Mouse (Mus musculus): Measurements from ENCODE around the gene Olfr551. TPM values are rescaled to one million over a fixed set of nuclear protein-coding genes. Genes with fewer than 3 reads are reported as not detected.
"Not testable (repeated sequence)": the region's sequence is repeated elsewhere in the genome, so short reads cannot be mapped to it uniquely, and the experiment has no call there.

The Olfr551 gene
- not detected in 2 replicates for polyA plus RNA-seq (2015; fragmentation: Nextera tagmentation; extraction: Ambion mirVana)

GRCm38 (mm10) chr7:102591786-102592185 lies at the start of gene Olfr551:
Gene Olfr551 (minus strand): TSS chr7:102591886.
- no peaks in the 10 kb centered on the region for H3K36me3 ChIP-seq

GRCm38 (mm10) chr7:102638132-102638531 lies 46.4 kb upstream of the Olfr551 start, which contains the start of gene Olfr554:
Gene Olfr554 (plus strand): TSS chr7:102638432.
- H3K4me3 ChIP-seq (replicated peaks), result no peak within 1 kb of the TSS
- ATAC-seq (replicated peaks; ENCODE audit: low FRiP score), result no peak
- H3K9me3 ChIP-seq (replicated peaks), result no peaks in the 10 kb centered on the region
- no peak within 1 kb of the TSS for H3K27ac ChIP-seq
- H3K36me3 ChIP-seq, result no peaks in the 10 kb centered on the region
- no peak within 1 kb of the TSS for H3K9ac ChIP-seq
- 0 out of 2 replicates have a peak, but pooled peaks cover 2% of the 10 kb centered on the region for H3K27me3 ChIP-seq
- no peak within 1 kb of the TSS for H3K4me2 ChIP-seq
- H3K4me1 ChIP-seq, result no peaks in the 10 kb centered on the region
- 71% methylated on average over 1 of the region's 1 CpGs for WGBS

More at GRCm38 (mm10) chr7:102591786-102592185, at the start of gene Olfr551:
- Histone ChIP-seq H3K27ac (no peak within 1 kb of the TSS), H3K4me1 (no peaks in the 10 kb centered on the region), H3K27me3 (no peaks in the 10 kb centered on the region), H3K9ac (no peak within 1 kb of the TSS), H3K4me3 (replicated peaks) (no peak within 1 kb of the TSS), H3K4me2 (no peak within 1 kb of the TSS), H3K9me3 (replicated peaks) (no peaks in the 10 kb centered on the region)
- ATAC-seq (replicated peaks; ENCODE audit: low FRiP score), result no peak
- WGBS, result 95% methylated on average over 3 of the region's 3 CpGs

GRCm38 (mm10) chr7:102636665-102637064 lies 45.0 kb upstream of the Olfr551 start:
- Histone ChIP-seq H3K36me3 (no peaks in the 10 kb centered on the region), H3K4me1 (no peaks in the 10 kb centered on the region), H3K9ac (no peak overlapping the region), H3K27me3 (0 out of 2 replicates have a peak, but pooled peaks cover 2% of the 10 kb centered on the region), H3K4me3 (replicated peaks) (no peak overlapping the region), H3K4me2 (no peak overlapping the region), H3K9me3 (replicated peaks) (no peaks in the 10 kb centered on the region), H3K27ac (no peak overlapping the region)
- no peak for ATAC-seq (replicated peaks; ENCODE audit: low FRiP score)
- 33% methylated on average over 3 of the region's 3 CpGs for WGBS

GRCm38 (mm10) chr7:102620368-102620767 lies 28.7 kb upstream of the Olfr551 start:
- not testable (repeated sequence) for H3K27me3 ChIP-seq; H3K4me3 ChIP-seq (replicated peaks); H3K36me3 ChIP-seq; H3K9ac ChIP-seq; H3K27ac ChIP-seq; ATAC-seq (replicated peaks; ENCODE audit: low FRiP score); H3K4me2 ChIP-seq; H3K9me3 ChIP-seq (replicated peaks); H3K4me1 ChIP-seq
- WGBS, result 89% methylated on average over 19 of the region's 19 CpGs

- 68% methylated on average over 5 of the region's 5 CpGs for WGBS
- H3K9ac ChIP-seq, result no peak overlapping the region
- no peaks in the 10 kb centered on the region for H3K36me3 ChIP-seq
- ATAC-seq (replicated peaks; ENCODE audit: low FRiP score), result no peak
- no peak overlapping the region for H3K27ac ChIP-seq
- no peaks in the 10 kb centered on the region for H3K9me3 ChIP-seq (replicated peaks)
- H3K4me3 ChIP-seq (replicated peaks), result no peak overlapping the region
- no peaks in the 10 kb centered on the region for H3K4me1 ChIP-seq
- no peak overlapping the region for H3K4me2 ChIP-seq
- H3K27me3 ChIP-seq, result no peaks in the 10 kb centered on the region
These were observed 27.9 kb upstream of the Olfr551 start for GRCm38 (mm10) chr7:102619608-102620007.

GRCm38 (mm10) chr7:102618118-102618517 lies 26.4 kb upstream of the Olfr551 start, which contains the start of gene Olfr553:
Gene Olfr553 (minus strand): TSS chr7:102618218.
- Histone ChIP-seq H3K4me1 (no peaks in the 10 kb centered on the region), H3K4me3 (replicated peaks) (no peak within 1 kb of the TSS), H3K27me3 (no peaks in the 10 kb centered on the region), H3K36me3 (no peaks in the 10 kb centered on the region), H3K27ac (no peak within 1 kb of the TSS), H3K4me2 (no peak within 1 kb of the TSS), H3K9me3 (replicated peaks) (no peaks in the 10 kb centered on the region), H3K9ac (no peak within 1 kb of the TSS)
- ATAC-seq (replicated peaks; ENCODE audit: low FRiP score), result no peak

GRCm38 (mm10) chr7:102597378-102598031 lies 5.8 kb upstream of the Olfr551 start, which contains the start of gene Olfr552:
Gene Olfr552 (plus strand): TSS chr7:102597770.
- H3K9me3 ChIP-seq (replicated peaks), result no peaks in the 10 kb centered on the region
- H3K36me3 ChIP-seq, result no peaks in the 10 kb centered on the region
- H3K27me3 ChIP-seq, result no peaks in the 10 kb centered on the region
- no peak within 1 kb of the TSS for H3K4me2 ChIP-seq
- no peak within 1 kb of the TSS for H3K9ac ChIP-seq
- 79% methylated on average over 1 of the region's 1 CpGs for WGBS
- no peaks in the 10 kb centered on the region for H3K4me1 ChIP-seq
- no peak within 1 kb of the TSS for H3K4me3 ChIP-seq (replicated peaks)
- H3K27ac ChIP-seq, result no peak within 1 kb of the TSS
- no peak for ATAC-seq (replicated peaks; ENCODE audit: low FRiP score)

- WGBS, result 77% methylated on average over 6 of the region's 6 CpGs
- Histone ChIP-seq H3K4me1 (no peaks in the 10 kb centered on the region), H3K4me2 (no peak overlapping the region), H3K36me3 (no peaks in the 10 kb centered on the region), H3K27me3 (no peaks in the 10 kb centered on the region), H3K27ac (no peak overlapping the region), H3K9ac (no peak overlapping the region), H3K4me3 (replicated peaks) (no peak overlapping the region), H3K9me3 (replicated peaks) (no peaks in the 10 kb centered on the region)
- ATAC-seq (replicated peaks; ENCODE audit: low FRiP score), result no peak
These were observed 15.7 kb downstream of the Olfr551 start for GRCm38 (mm10) chr7:102575998-102576397.

GRCm38 (mm10) chr7:102573174-102573830 lies 18.4 kb downstream of the Olfr551 start:
- Histone ChIP-seq H3K36me3 (no peaks in the 10 kb centered on the region), H3K4me1 (no peaks in the 10 kb centered on the region), H3K9ac (no peak overlapping the region), H3K9me3 (replicated peaks) (no peaks in the 10 kb centered on the region), H3K27ac (no peak overlapping the region), H3K4me3 (replicated peaks) (no peak overlapping the region), H3K4me2 (no peak overlapping the region), H3K27me3 (no peaks in the 10 kb centered on the region)
- ATAC-seq (replicated peaks; ENCODE audit: low FRiP score), result no peak
- 85% methylated on average over 3 of the region's 3 CpGs for WGBS

- no peak within 1 kb of the TSS for H3K4me3 ChIP-seq (replicated peaks)
- H3K9me3 ChIP-seq (replicated peaks), result no peaks in the 10 kb centered on the region
- no peaks in the 10 kb centered on the region for H3K4me1 ChIP-seq
- H3K36me3 ChIP-seq, result no peaks in the 10 kb centered on the region
- H3K4me2 ChIP-seq, result no peak within 1 kb of the TSS
- H3K27ac ChIP-seq, result no peak within 1 kb of the TSS
- WGBS, result 94% methylated on average over 8 of the region's 8 CpGs
- no peaks in the 10 kb centered on the region for H3K27me3 ChIP-seq
- no peak within 1 kb of the TSS for H3K9ac ChIP-seq
- no peak for ATAC-seq (replicated peaks; ENCODE audit: low FRiP score)
These were observed 20.5 kb downstream of the Olfr551 start, which contains the start of gene Olfr550 for GRCm38 (mm10) chr7:102571142-102571541. Gene Olfr550 (plus strand): TSS chr7:102571442.

- no peak overlapping the region for H3K27ac ChIP-seq
- no peaks in the 10 kb centered on the region for H3K27me3 ChIP-seq
- H3K4me3 ChIP-seq (replicated peaks), result no peak overlapping the region
- H3K4me2 ChIP-seq, result no peak overlapping the region
- WGBS, result 92% methylated on average over 4 of the region's 4 CpGs
- no peaks in the 10 kb centered on the region for H3K9me3 ChIP-seq (replicated peaks)
- H3K4me1 ChIP-seq, result peaks cover 7% of the 10 kb centered on the region
- no peak for ATAC-seq (replicated peaks; ENCODE audit: low FRiP score)
- H3K36me3 ChIP-seq, result no peaks in the 10 kb centered on the region
- H3K9ac ChIP-seq, result no peak overlapping the region
These were observed 25.5 kb downstream of the Olfr551 start for GRCm38 (mm10) chr7:102566219-102566618.

Data from kidney, embryonic 15.5 days (tissue).